In the genomic region with DNA sequence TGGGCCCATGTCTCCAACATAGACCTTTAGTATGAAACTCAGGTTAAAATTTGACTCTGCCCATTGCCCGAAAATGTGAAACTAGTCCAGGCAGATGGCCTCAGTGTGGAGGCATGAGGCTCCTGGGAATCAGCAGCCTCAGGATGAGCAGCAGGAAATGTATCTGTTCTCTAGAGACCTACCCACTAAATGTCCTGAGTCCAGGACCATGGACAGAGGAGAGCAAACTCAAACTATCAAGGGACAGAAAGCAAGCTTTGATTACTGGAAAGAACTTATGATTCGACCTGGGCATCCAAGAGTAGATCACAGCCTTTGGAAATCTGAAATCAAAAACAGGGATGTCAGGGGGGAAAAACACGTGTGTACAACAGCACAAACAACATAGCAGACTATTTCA, we compare ENCODE assay signal across 11 mouse cellular contexts.
A peak's percentile ranks its signal among the peaks of the same experiment; 100 is the strongest.
DNase-seq lines count a peak whose midpoint lies in the region; ATAC-seq and TF ChIP-seq lines count a peak whose summit lies in the region.
"Had no signal": no experiment of that assay in that cellular context is flagged by ENCODE, and none has a peak within 500 bp of the region (broad histone marks: within the 10 kb centered on the region; RNA-seq: fewer than 3 reads in every experiment).

No protein-coding gene starts in this region.

- TF ChIP-seq POLR2A in lung, adult 2 months (IDR thresholded peaks at IDR 0.05; ENCODE audit: borderline replicate concordance, extremely low read depth, low read depth, low read length), result no peak

- no peaks in the 10 kb centered on the region for H3K4me1 ChIP-seq in heart, postnatal 0 days (ENCODE audit: control insufficient read depth, insufficient read depth)
- no peaks in the 10 kb centered on the region for H3K4me1 ChIP-seq in heart, embryonic 10.5 days
- no peaks in the 10 kb centered on the region for H3K4me1 ChIP-seq in lung, postnatal 0 days (ENCODE audit: insufficient read depth, low read depth, low read length)
- no peaks in the 10 kb centered on the region for H3K4me1 ChIP-seq in lung, adult 2 months (ENCODE audit: control insufficient read depth, insufficient read depth, low read length)
- H3K4me1 ChIP-seq in midbrain, embryonic 11.5 days (ENCODE audit: control insufficient read depth, insufficient read depth, low read length), result peaks cover 3% of the 10 kb centered on the region; the same call in 1 of the 2 replicates

- no peak for ATAC-seq in heart, postnatal 0 days (ENCODE audit: insufficient read depth, low read depth)
- ATAC-seq in lung, postnatal 0 days, result no peak
- ATAC-seq in midbrain, embryonic 11.5 days (ENCODE audit: low FRiP score), result no peak
- ATAC-seq: midbrain, embryonic 16.5 days had no signal

- H3K9me3 ChIP-seq in heart, postnatal 0 days (replicated peaks; ENCODE audit: control insufficient read depth, low read length), result no peaks in the 10 kb centered on the region
- H3K9me3 ChIP-seq in heart, embryonic 10.5 days, result no peaks in the 10 kb centered on the region
- no peaks in the 10 kb centered on the region for H3K9me3 ChIP-seq in lung, postnatal 0 days (ENCODE audit: low read length)
- H3K9me3 ChIP-seq in midbrain, embryonic 11.5 days (ENCODE audit: control insufficient read depth, low read length), result no peaks in the 10 kb centered on the region

- H3K9ac ChIP-seq in heart, postnatal 0 days (replicated peaks; ENCODE audit: low read depth, low read length), result no peak overlapping the region
- no peak overlapping the region for H3K9ac ChIP-seq in lung, postnatal 0 days (replicated peaks; ENCODE audit: low read depth)
- no peak overlapping the region for H3K9ac ChIP-seq in midbrain, embryonic 11.5 days (ENCODE audit: low read length)

- H3K27me3 ChIP-seq in heart, postnatal 0 days (ENCODE audit: control insufficient read depth, insufficient read depth, low read length), result no peaks in the 10 kb centered on the region
- H3K27me3 ChIP-seq in heart, embryonic 10.5 days (ENCODE audit: insufficient read depth, poor library complexity, severe bottlenecking), result no peaks in the 10 kb centered on the region
- no peaks in the 10 kb centered on the region for H3K27me3 ChIP-seq in lung, postnatal 0 days (replicated peaks; ENCODE audit: insufficient read depth, low read length)
- no peaks in the 10 kb centered on the region for H3K27me3 ChIP-seq in midbrain, embryonic 11.5 days (ENCODE audit: control insufficient read depth, insufficient read depth, low read length)

- TF ChIP-seq CTCF in heart, postnatal 0 days (IDR thresholded peaks at IDR 0.05; ENCODE audit: low read depth), result no peak
- TF ChIP-seq CTCF in lung, postnatal 0 days (IDR thresholded peaks at IDR 0.05), result no peak
- TF ChIP-seq CTCF in lung, adult 2 months (IDR thresholded peaks at IDR 0.05; ENCODE audit: insufficient read depth, low read length), result no peak

- 31% methylated on average over 3 of the region's 3 CpGs for WGBS in heart, postnatal 0 days
- 45% methylated on average over 3 of the region's 3 CpGs for WGBS in heart, embryonic 10.5 days
- WGBS in lung, postnatal 0 days, result 29% methylated on average over 3 of the region's 3 CpGs
- WGBS in lung, adult 2 months, result 43% methylated on average over 3 of the region's 3 CpGs
- WGBS in midbrain, embryonic 11.5 days, result 61% methylated on average over 3 of the region's 3 CpGs

- H3K4me3 ChIP-seq in heart, postnatal 0 days (ENCODE audit: low read depth, low read length), result no peak overlapping the region
- H3K4me3 ChIP-seq in heart, embryonic 10.5 days, result no peak overlapping the region
- no peak overlapping the region for H3K4me3 ChIP-seq in lung, postnatal 0 days (ENCODE audit: low read depth, low read length)
- H3K4me3 ChIP-seq in lung, adult 2 months (replicated peaks; ENCODE audit: extremely low read depth, low read depth, low read length), result no peak overlapping the region
- H3K4me3 ChIP-seq in midbrain, embryonic 11.5 days (ENCODE audit: low read depth, low read length), result no peak overlapping the region
- H3K4me3 ChIP-seq: layer of hippocampus, adult 2 months had no signal

- no peak overlapping the region for H3K4me2 ChIP-seq in heart, postnatal 0 days (ENCODE audit: low read depth, low read length)
- H3K4me2 ChIP-seq in lung, postnatal 0 days (replicated peaks; ENCODE audit: low read depth, low read length), result no peak overlapping the region
- H3K4me2 ChIP-seq in midbrain, embryonic 11.5 days, result no peak overlapping the region

- H3K36me3 ChIP-seq in heart, postnatal 0 days (replicated peaks; ENCODE audit: control insufficient read depth, insufficient read depth, low read length), result no peaks in the 10 kb centered on the region
- no peaks in the 10 kb centered on the region for H3K36me3 ChIP-seq in heart, embryonic 10.5 days
- no peaks in the 10 kb centered on the region for H3K36me3 ChIP-seq in lung, postnatal 0 days (ENCODE audit: insufficient read depth, low read length)
- H3K36me3 ChIP-seq in midbrain, embryonic 11.5 days (ENCODE audit: control insufficient read depth, insufficient read depth, low read length), result no peaks in the 10 kb centered on the region

- peak; percentile 28 for DNase-seq in heart, postnatal 0 days (ENCODE audit: low spot score)
- no peak for DNase-seq in heart, embryonic 10.5 days (ENCODE audit: low spot score)
- DNase-seq in lung, postnatal 0 days (ENCODE audit: low spot score), result peak; percentile 53
- DNase-seq in lung, adult 2 months, result no peak
- DNase-seq in embryo, embryonic 11.5 days (ENCODE audit: low read depth, low spot score), result peak; percentile 51
- peak; percentile 9 for DNase-seq in testis, postnatal 14 days (ENCODE audit: low spot score)
- DNase-seq in layer of hippocampus, adult 9-11 months, result no peak
- no peak for DNase-seq in midbrain, embryonic 11.5 days (ENCODE audit: low spot score, missing footprints)
- DNase-seq: cerebellum, adult 11 months had no signal

- no peak overlapping the region for H3K27ac ChIP-seq in heart, postnatal 0 days (ENCODE audit: low read depth)
- no peak overlapping the region for H3K27ac ChIP-seq in heart, embryonic 10.5 days
- H3K27ac ChIP-seq in lung, postnatal 0 days (ENCODE audit: low read length), result no peak overlapping the region
- no peak overlapping the region for H3K27ac ChIP-seq in midbrain, embryonic 11.5 days (ENCODE audit: low read depth, low read length)
- H3K27ac ChIP-seq: layer of hippocampus, adult 2 months had no signal

- TF ChIP-seq EP300 in heart, postnatal 0 days (IDR thresholded peaks at IDR 0.05; ENCODE audit: low read depth), result no peak
- TF ChIP-seq EP300 in lung, postnatal 0 days (IDR thresholded peaks at IDR 0.05), result no peak

Comparison
In these comparisons a context has a peak if more than half of its experiments do, and no peak if none do; other contexts are left out.
1. DNase-seq: peak in heart, postnatal 0 days (single experiment), lung, postnatal 0 days (single experiment), embryo, embryonic 11.5 days (single experiment) and testis, postnatal 14 days (single experiment); none in heart, embryonic 10.5 days (single experiment), lung, adult 2 months (single experiment), layer of hippocampus, adult 9-11 months (single experiment) and midbrain, embryonic 11.5 days (single experiment).